Mouse (Mus musculus) neural tube, embryonic 12.5 days (tissue): ENCODE measurements around the gene Polr3f. TPM values are rescaled to one million over a fixed set of nuclear protein-coding genes. Genes with fewer than 3 reads are reported as not detected.

Experiments used
- polyA plus RNA-seq: library from polyadenylated mRNA; unstranded; fragments of >200 nt; fragmentation: Nextera tagmentation; extraction: Ambion mirVana; gene quantifications from 2 replicates; pipeline ENCODE4 v1.2.1, GENCODE M21; 2016

Gene Polr3f
- polyA plus RNA-seq, 1 experiment from 2014 or later: 33.3 TPM

Other genes with a start within 250 kb of the Polr3f start
- gene Ovol2, start 195.6 kb upstream of the Polr3f start, polyA plus RNA-seq: 0.13 and 0.16 TPM in 2 replicates
- 38.8 and 39.8 TPM in 2 replicates for gene Kat14, start 158.7 kb upstream of the Polr3f start, polyA plus RNA-seq
- 3.3 TPM in 1 of 2 replicates, not detected in the other for gene Pet117, start 158.7 kb upstream of the Polr3f start, polyA plus RNA-seq
- 5.2 and 7.2 TPM in 2 replicates for gene Dzank1, start 304 bp upstream of the Polr3f start, polyA plus RNA-seq
- 53.9 and 58.0 TPM in 2 replicates for gene Rbbp9, start 23.2 kb downstream of the Polr3f start, polyA plus RNA-seq
- 96.1 and 97.2 TPM in 2 replicates for gene Sec23b, start 28.5 kb downstream of the Polr3f start, polyA plus RNA-seq
- gene Smim26, start 66.3 kb downstream of the Polr3f start, polyA plus RNA-seq: 46.4 and 51.2 TPM in 2 replicates
- gene Dtd1, start 72.2 kb downstream of the Polr3f start, polyA plus RNA-seq: 42.7 and 49.8 TPM in 2 replicates